Mouse (Mus musculus): ENCODE measurements around the gene Setd1a. TPM values are rescaled to one million over a fixed set of nuclear protein-coding genes. Genes with fewer than 3 reads are reported as not detected.
A peak's percentile ranks its signal among the peaks of the same experiment; 100 is the strongest.
"Not testable (repeated sequence)": the region's sequence is repeated elsewhere in the genome, so short reads cannot be mapped to it uniquely, and the experiment has no call there.

The Setd1a gene
- total RNA-seq (2021), result 10 to 100 TPM; 42.3 to 43.4 TPM

- peak; percentile 88 to 93 for DNase-seq (ENCODE audit: low spot score in 2 of 2)
- intact Hi-C loops (cut with DNase I), result no loop called here
These were observed at the start of gene Setd1a for GRCm38 (mm10) chr7:127776426-127776825. Gene Setd1a (plus strand): TSS chr7:127776670.

DNA sequence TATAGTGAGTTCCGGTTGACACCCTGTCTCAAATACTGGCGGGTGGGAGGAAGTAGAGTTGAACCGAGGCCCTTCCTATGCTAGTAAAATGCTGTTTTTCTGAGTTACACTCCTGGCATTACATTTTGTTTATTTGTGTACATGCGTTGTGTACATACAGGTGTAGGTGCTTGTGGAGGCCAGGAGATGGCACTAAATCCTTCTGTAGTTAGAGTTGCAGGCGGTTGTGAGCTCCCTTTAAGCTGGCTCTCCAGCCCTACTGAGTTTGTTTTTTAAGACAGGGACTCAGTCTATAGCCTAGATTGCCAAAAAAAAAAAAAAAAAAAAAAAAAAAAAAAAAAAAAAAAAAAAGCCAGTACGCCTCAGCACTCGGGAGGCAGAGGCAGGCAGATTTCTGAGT, 48.6 kb upstream of the Setd1a start:
- intact Hi-C loops (cut with DNase I), result no loop called here
- DNase-seq (ENCODE audit: low spot score in 2 of 2), result no peak

- no peak for DNase-seq (ENCODE audit: low spot score in 2 of 2)
- intact Hi-C loops (cut with DNase I), result no loop called here
These were observed 46.3 kb upstream of the Setd1a start for GRCm38 (mm10) chr7:127730170-127730569.

GRCm38 (mm10) chr7:127732066-127732465, 44.4 kb upstream of the Setd1a start, which contains the start of gene Ctf2:
Gene Ctf2 (minus strand): TSS chr7:127732166.
- intact Hi-C loops (cut with DNase I); DNase-seq (ENCODE audit: low spot score in 2 of 2): not testable (repeated sequence)

DNA sequence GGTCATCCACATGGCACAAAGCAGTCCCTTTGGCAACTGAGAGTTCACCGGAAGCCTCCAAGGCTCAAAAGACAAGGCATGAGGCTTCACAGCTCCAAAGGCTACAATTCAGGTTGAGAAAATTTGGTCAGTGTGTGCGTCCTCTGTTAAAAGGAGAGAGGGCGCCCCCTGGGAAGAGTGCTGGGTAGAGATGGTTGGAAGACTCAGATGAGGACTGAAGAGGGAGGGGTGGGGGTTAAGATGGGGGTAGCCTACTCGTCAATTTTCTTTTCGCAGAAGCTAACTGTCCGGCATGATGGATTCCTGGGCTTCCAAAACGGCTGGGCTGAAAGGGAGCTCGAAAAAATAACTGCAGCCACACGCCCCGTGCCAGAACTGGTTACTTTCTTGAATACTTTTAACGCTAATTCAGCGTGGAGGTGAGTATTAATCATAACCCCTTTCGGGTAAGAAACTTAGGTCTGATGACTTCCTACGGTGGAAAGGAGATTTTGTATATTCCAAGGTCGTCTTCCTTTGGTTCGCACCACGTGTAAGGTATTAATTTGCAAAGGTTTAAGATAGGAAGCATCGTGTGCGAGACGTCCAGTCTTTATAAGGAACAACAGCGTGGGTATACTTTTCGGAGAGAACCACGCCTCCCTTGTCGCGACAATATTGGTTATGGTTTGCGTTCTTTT, 32.0 kb upstream of the Setd1a start, which contains the start of gene Fbxl19:
TSS of gene Fbxl19 (plus strand) at position 178 of the 680 bp plus-strand sequence.
- DNase-seq (ENCODE audit: low spot score in 2 of 2), result peak; percentile 72 to 77
- intact Hi-C loops (cut with DNase I), result loop anchor here (1.0 kb wide), 2 partner anchors 35 to 69 kb away; no protein-coding TSS in a partner anchor

DNA sequence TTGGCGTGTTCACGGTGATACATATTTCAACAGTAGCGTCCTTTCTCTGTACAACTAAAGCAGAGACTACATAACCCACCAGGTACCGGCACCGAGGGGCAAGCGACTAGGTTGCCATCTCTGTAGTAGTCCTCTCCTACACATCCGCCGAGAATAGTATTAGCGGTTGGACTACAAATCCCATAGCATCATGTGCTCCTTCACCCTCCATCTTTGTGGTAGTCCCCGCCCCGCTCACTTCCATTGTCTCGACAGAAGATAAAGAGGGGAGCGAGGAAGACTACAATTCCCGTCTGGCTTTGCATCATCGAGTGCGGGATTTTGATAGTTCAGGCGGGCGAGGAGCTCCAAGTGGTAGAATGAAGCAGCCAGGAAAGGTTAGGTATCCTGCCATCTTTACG, 31.2 kb upstream of the Setd1a start:
- intact Hi-C loops (cut with DNase I), result loop anchor here (1.0 kb wide), 2 partner anchors 36 to 70 kb away; no protein-coding TSS in a partner anchor
- DNase-seq (ENCODE audit: low spot score in 2 of 2), result peak; percentile 95 to 99

DNA sequence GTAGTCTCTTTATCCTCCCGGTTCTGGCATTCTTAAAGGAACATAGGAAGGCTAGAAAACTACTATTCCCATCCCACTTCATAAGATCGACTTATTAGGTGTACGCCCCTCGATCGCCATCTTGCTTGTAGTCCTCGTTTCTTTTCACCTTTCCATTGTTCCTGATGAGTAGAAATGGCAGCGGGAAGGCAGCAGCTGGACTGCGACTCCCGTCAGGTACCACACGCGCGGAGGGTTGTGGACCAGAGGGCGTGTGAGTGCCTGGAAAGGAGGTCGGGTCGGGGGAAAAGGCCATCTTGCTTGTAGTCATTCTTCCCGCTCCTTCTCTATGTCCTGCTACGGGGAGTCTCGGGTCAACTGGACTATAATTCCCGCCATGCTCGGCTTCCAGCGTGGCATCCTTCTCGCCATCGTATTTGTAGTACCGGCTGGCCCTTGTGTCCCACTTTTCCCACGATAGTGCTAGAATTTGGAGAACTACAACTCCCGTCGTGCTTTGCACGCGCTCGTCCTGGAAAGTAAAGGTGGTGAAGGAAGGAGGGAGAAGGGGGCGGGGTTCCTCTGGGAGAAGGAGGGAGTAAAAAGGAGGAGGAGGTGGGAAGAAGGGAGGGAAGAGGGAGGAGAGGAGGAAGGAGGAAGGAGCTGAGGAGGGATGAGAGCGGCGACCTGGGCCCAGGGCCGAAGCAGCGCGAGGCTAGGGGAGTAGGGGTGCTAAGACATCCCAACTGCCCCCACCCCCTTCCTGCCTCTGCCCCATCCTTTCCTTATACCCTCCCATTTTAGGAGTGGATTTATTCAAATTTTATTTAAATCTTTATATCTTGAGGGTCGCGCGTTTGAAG, 30.6 kb upstream of the Setd1a start:
- intact Hi-C loops (cut with DNase I), result loop anchor here (1.0 kb wide), 2 partner anchors 37 to 71 kb away; no protein-coding TSS in a partner anchor
- DNase-seq (ENCODE audit: low spot score in 2 of 2), result peak; percentile 96 to 100

- no peak for DNase-seq (ENCODE audit: low spot score in 2 of 2)
- intact Hi-C loops (cut with DNase I), result no loop called here
These were observed 29.7 kb upstream of the Setd1a start for GRCm38 (mm10) chr7:127746494-127747491.

DNA sequence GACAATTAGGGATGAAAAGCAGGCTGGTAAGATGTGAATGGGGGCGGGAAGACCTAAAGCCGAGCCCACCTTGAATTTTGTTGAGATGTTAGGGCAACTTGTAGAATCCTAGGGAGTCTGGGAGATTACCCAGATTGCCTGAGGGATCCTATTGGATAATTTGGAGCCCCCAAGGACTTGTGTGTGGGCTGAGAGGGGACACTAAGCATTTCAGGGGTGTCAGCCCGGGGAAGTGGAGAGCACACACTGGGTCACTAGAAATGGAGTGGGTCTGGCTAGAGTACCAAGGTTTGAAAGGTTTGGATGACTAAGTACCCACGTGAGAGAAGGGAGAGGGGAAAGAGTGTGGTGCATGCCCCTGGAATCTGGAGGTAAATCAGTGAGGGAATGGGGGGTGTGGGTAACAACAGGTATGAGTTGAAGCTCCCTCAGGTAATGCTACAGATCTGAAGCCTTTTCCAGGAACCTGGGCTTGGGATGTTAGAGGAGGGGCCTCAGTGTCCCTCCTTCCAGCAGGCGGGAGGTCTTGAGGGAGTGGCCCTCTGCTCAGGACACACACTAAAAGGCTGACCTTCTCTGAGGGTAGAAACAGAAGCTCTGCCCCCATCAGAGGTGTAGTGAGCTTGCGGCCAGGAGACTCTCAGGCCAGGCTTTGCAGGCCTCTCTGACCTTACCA, 28.8 kb upstream of the Setd1a start:
- intact Hi-C loops (cut with DNase I), result no loop called here
- no peak for DNase-seq (ENCODE audit: low spot score in 2 of 2)

GRCm38 (mm10) chr7:127748235-127748560, 28.3 kb upstream of the Setd1a start:
- no peak for DNase-seq (ENCODE audit: low spot score in 2 of 2)
- intact Hi-C loops (cut with DNase I), result no loop called here

GRCm38 (mm10) chr7:127750131-127751127, 26.0 kb upstream of the Setd1a start:
- intact Hi-C loops (cut with DNase I), result no loop called here

GRCm38 (mm10) chr7:127751619-127752018, 24.9 kb upstream of the Setd1a start:
- intact Hi-C loops (cut with DNase I), result no loop called here
- DNase-seq (ENCODE audit: low spot score in 2 of 2), result no peak

More at GRCm38 (mm10) chr7:127750131-127751127, 26.0 kb upstream of the Setd1a start:
- DNase-seq (ENCODE audit: low spot score in 2 of 2), result peak; percentile 63 to 86

GRCm38 (mm10) chr7:127752069-127752468, 24.4 kb upstream of the Setd1a start:
- DNase-seq (ENCODE audit: low spot score in 2 of 2), result no peak
- intact Hi-C loops (cut with DNase I), result no loop called here

- intact Hi-C loops (cut with DNase I), result no loop called here
- no peak for DNase-seq (ENCODE audit: low spot score in 2 of 2)
These were observed 23.3 kb upstream of the Setd1a start for GRCm38 (mm10) chr7:127753158-127753557.

- DNase-seq (ENCODE audit: low spot score in 2 of 2), result no peak
- intact Hi-C loops (cut with DNase I), result no loop called here
These were observed 22.7 kb upstream of the Setd1a start for GRCm38 (mm10) chr7:127753741-127754140.

- intact Hi-C loops (cut with DNase I), result no loop called here
These were observed 16.8 kb upstream of the Setd1a start for GRCm38 (mm10) chr7:127759716-127760115.

GRCm38 (mm10) chr7:127760478-127760877, 16.0 kb upstream of the Setd1a start:
- intact Hi-C loops (cut with DNase I), result no loop called here
- DNase-seq (ENCODE audit: low spot score in 2 of 2), result no peak

More at GRCm38 (mm10) chr7:127759716-127760115, 16.8 kb upstream of the Setd1a start:
- DNase-seq (ENCODE audit: low spot score in 2 of 2), result no peak

DNA sequence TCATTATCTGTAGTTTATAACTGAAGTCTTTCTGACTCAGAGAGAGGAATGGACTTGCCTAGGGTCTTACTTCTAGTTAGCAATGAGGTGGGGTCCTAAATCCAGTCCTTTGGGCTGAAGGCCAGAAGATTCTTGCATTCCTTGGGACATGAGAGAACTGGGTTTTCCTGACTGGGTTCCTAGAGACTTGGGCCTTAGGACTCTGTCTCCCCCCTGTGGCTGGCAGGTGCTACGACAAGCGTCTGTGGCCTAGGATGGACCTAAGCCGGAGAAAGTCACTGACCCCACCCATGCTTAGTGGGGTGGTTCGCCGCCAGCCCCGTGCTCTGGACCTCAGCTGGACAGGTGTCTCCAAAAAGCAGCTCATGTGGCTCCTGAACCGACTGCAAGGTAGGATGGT, 15.4 kb upstream of the Setd1a start:
- intact Hi-C loops (cut with DNase I), result no loop called here
- peak; percentile 47 to 63 for DNase-seq (ENCODE audit: low spot score in 2 of 2)

All from left cerebral cortex, postnatal 25 days (tissue).